Mouse (Mus musculus): ENCODE data around the gene Tipin.
"Not testable (repeated sequence)": the region's sequence is repeated elsewhere in the genome, so short reads cannot be mapped to it uniquely, and the experiment has no call there.

Tipin gene

GRCm38 (mm10) chr9:64271249-64271648, 10.1 kb upstream of the Tipin start:
- in situ Hi-C loops (cut with MboI), result no loop called here

- in situ Hi-C loops (cut with MboI), result no loop called here
Observed at GRCm38 (mm10) chr9:64272611-64273010, 8.8 kb upstream of the Tipin start.

- in situ Hi-C loops (cut with MboI), result no loop called here
Observed at GRCm38 (mm10) chr9:64273757-64274156, 7.6 kb upstream of the Tipin start.

DNA sequence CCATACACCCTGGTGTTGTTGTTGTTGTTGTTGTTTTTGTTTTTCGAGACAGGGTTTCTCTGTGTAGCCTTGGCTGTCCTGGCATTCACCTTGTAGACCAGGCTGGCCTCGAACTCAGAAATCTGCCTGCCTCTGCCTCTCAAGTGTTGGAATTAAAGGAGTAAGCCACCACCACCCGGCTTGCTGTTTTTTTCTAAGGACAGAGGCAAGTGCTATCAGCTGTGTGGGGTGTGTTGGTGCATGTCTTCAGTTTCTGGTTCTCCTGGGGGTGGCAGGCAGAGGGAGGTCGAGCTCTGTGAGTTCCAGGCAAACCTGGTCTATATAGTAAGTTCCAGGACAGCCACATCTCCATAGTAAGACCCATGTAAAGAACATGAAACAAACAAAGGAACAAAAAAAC, 7.1 kb upstream of the Tipin start:
- in situ Hi-C loops (cut with MboI), result no loop called here

DNA sequence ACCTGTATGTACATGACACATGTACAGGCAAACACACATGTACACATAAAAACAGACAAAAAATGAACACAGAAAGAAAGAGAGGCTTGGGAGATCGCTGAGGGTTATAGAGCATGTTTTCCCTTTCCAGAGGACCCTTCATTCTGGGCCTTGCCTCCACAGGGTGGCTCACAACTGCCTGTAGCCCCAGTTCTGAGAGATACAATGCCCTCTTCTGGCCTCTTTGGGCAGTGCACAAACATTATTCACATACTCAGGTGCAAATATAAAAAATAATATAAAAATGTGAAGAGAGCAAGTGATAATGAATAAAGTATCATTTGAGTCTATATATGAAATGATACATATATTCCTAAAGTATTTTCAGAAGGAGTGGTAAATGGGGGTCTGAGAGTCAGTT, 6.5 kb upstream of the Tipin start:
- in situ Hi-C loops (cut with MboI), result no loop called here

- in situ Hi-C loops (cut with MboI), result no loop called here
Observed at GRCm38 (mm10) chr9:64277706-64278105, 3.7 kb upstream of the Tipin start.

DNA sequence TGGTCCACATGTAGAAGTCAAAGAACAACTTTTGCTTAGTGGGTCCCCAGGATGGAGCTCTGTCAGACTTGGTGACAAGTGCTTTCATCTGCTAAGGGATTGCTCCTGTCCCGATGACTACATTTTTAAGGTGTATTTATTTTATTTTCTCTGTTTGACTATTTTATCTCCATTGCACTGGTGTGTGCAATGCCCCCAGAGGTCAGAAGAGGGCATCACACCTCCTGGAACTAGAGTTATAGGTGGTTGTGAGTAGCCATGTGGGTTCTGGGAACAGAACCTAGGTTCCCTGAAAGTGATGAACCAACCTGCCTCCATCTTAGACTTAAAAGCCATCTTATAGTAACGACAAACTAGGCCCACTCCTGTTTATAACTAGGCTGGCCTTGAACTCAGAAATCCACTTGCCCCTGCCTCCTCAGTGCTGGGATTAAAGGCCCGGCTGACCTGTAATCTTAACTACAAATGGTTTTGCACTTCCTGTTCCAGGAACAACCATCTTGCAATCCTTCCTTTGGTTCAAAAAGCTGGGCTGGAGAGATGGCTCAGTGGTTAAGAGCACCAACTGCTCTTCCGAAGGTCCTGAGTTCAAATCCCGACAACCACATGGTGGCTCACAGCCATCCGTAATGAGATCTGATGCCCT, 2.6 kb upstream of the Tipin start:
- in situ Hi-C loops (cut with MboI), result no loop called here

GRCm38 (mm10) chr9:64281781-64282178, 399 bp downstream of the Tipin start:
- in situ Hi-C loops (cut with MboI), result no loop called here

GRCm38 (mm10) chr9:64282404-64282987, 1.1 kb downstream of the Tipin start:
- in situ Hi-C loops (cut with MboI), result no loop called here

GRCm38 (mm10) chr9:64303086-64303485, 21.7 kb downstream of the Tipin start:
- in situ Hi-C loops (cut with MboI), result not testable (repeated sequence)

GRCm38 (mm10) chr9:64306476-64307312, 25.3 kb downstream of the Tipin start:
- in situ Hi-C loops (cut with MboI), result no loop called here

DNA sequence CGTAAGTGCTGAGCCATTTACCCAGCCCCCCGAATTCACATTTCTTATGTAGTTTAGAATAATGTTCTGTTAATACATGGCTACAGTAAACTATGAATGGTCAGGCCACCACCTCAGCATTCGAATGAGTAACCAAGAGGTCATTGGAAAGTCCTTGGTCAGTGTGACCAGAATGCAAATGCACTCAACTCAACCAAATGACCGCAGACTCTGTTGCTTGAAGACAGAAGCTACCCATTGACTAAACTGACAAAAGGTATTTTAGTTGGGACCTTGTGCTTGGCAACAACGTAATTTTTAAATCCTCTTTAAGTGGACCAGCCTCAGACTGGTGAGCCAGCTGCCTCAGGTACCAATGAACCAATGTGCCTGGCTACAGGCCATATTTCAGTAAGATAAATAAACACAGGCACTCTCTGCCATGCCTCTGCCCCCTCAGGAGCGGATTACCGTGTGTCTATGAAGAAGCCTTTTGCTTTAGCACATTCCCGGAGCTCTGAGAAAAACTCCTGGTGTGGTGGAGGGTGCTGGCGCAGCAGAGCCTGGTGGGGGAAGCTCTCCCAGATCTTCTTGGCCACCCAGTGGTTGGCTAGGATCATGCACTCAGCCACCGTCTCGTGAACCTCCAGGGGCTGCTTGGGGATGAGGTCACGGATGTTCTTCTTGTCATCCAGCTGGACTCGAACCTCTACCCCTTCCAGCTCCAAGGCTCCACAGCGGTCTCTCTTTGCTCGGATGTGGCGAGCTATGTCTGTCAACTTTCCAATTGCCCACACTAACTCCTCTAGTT, 29.8 kb downstream of the Tipin start:
- in situ Hi-C loops (cut with MboI), result no loop called here

DNA sequence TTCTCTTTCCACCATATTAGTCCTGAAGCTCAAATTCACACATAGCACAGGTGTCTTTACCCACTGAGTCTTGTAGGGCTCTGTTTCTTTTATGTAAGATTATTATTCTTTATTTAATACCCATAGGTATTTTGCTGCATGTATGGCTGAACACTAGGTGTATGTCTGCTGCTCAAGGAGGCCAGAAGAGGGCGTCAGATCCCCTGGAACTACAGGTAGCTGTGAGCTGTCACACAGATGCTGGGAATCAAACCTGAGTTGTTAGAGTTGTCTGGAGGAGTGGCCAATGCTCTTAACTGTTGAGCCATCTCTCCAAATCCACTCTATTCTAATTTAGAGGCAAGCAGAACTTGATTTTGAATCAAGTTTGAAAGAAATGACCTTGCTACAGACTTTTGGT, 30.7 kb downstream of the Tipin start:
- in situ Hi-C loops (cut with MboI), result no loop called here

DNA sequence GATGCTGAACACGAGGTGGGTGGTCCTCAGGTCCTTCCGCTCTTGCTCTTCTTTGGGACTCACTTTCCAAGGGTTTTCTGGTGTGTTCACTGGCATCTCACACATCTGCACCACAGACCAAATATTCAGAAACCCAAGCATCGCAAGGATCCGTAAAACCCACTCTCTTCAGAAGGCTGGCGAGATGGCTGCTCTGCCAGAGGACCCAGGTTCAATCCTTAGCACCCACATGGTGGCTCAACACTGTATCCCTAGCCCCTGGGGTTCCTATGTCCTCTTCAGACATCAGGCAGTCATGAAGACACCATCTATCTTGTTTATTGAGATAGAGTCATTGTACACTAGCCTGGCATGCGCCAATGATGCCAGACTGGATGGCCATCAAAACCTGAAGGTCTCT, 33.3 kb downstream of the Tipin start:
- in situ Hi-C loops (cut with MboI), result no loop called here

GRCm38 (mm10) chr9:64316986-64317385, 35.6 kb downstream of the Tipin start:
- in situ Hi-C loops (cut with MboI), result no loop called here

GRCm38 (mm10) chr9:64323976-64324375, 42.6 kb downstream of the Tipin start:
- in situ Hi-C loops (cut with MboI), result no loop called here

- in situ Hi-C loops (cut with MboI), result no loop called here
Observed at GRCm38 (mm10) chr9:64335825-64336224, 54.4 kb downstream of the Tipin start.

DNA sequence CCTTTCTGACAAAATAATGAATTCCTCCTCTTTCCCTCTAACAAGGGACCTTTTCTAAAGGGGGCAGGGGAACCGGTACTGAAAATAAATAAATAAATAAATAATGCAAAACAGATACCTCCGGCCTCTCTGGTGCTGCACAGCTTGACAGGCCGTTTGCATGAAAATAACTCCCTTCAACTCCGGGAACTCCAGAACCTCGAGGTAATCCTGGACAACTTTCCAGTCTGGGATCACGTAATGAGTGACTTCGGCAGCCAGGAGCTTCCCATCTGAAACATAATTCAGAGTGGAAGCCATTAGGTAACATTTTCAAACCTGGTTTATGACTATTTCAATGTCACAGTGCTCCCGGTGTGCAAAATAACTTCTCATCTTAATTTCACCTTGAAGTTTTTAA, 58.0 kb downstream of the Tipin start:
- in situ Hi-C loops (cut with MboI), result no loop called here

DNA sequence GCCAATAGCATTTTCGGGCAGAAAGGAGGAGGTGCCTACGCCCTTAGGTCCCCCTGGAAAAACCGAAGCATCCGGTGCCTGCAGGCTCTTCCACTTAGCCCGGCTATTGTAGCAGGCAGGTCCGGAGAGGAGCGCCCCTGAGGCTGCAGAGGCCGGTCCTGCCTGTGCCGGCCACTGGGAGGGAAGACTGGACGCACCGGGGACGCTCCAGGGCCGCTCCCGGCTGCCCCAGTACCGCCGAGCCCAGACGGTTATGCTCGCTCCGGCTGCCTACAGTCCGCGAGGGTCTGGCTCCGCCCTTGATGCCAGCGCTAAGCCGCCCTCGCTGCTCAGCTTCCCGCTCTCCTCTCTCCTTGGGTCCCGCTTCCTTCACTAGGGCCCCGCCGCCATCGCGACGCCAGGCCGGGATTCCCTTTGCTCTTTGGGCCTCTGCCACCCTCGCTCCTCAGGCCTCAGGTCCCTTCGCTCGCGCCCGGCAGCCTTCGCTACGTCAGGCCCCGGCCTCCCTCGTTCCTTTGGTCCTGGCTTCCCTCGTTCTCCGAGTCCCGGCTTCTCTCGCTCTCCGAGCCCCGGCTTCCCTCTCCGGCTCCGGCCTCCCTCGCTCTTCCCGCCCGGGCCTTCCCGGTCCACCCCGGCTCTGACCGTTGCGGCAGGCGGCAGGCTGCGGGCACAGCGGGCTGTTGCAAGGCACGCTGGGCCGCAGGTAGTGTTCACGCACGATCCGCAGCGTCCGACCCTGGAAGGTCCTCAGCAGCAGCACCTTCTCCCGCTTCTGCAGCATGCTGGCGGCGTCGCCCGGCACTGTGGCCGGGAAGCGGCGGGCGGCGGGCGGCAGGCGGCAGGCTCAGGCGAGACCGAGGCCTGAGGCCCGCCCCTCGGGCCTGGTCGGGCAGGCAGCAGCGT, 59.2 kb downstream of the Tipin start:
- in situ Hi-C loops (cut with MboI), result no loop called here

DNA sequence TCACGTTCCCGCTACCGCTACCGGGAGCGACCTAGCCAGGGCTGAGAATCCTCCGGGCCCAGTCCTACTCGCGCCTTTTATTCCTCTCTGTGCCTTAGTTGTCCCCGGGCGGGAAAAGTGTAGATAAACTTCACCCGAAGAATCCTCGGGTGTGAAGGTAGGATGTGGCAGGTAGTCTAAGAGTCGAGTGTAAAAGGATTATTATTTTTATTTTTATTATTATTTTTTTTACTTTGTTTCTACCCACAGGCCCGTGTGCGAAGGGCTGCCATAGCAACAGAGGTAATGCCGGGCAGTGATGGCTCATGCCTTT, 59.8 kb downstream of the Tipin start, which contains the start of gene Dis3l:
TSS of gene Dis3l (minus strand) at position 35 of the 313 bp plus-strand sequence.
- in situ Hi-C loops (cut with MboI), result no loop called here

DNA sequence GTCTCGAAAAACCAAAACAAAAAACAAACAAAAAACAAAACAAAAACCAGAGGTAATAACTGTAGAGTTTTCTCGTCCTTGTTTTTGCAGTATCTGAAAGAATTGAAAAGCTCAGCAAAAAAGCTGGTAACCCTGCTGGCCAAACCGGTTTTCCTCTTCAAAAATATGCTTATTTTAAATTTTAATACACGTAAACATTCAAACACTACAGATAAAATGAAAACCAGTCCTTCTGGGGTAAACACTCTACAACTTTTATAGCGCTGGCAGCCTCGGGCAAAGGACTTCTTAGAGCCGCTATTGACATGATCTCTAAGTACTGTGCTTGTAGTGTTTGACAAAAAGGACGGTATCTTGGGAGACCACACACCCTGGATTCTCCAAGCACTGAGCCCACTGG, 60.3 kb downstream of the Tipin start:
- in situ Hi-C loops (cut with MboI), result no loop called here

All from mature B cell (primary cell).